Mouse (Mus musculus) left cerebral cortex, adult 11 months (tissue): ENCODE measurements at regions not wholly inside any gene's neighbourhood (a gene's known extent, or its start where the extent isn't known, plus 50 kb on each side); places are given as distances from the start of the nearest gene placed in this dataset.

Experiments
- DNase-seq: peaks from one replicate; pipeline ENCODE4 v3.0.0; 2022; ENCODE audit warnings: low spot score

- DNase-seq = no peak
These were observed 414.8 kb downstream of the Klf5 start for GRCm38 (mm10) chr14:99713069-99713830.

DNA sequence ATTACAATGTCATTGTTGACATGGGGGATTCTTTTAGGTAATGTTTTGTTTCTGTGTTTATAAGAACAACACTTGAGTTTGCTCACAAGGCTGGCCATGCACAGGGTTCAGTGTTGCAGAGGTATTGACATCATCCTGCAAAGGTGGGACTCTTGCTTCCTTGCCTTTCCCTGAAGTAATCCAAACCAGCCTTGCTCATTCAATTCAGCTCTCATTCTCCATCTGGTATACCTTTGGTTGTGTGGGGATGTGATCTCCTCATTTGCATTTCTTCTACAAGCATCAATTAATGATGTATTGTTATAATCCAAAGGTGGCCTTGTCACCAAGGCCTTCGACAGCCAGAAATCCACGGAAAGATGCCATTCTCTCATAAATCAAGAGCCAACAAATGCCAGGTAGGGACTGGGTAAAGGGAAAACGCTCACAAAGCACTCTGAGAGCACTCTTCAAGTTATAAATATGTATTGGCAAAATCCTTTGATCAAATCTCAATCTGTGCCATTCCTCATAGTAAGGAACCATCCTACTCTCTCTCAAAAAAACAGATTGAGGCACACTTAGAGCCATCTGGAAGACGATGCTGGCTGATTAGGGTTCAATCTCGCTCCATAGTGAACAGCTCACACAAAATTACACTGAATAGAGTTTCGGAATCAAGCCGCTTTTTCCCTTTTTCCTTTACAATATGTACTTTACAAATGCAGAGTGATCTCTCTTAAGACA lies 435.1 kb downstream of the Klf5 start:
- DNase-seq = no peak

DNA sequence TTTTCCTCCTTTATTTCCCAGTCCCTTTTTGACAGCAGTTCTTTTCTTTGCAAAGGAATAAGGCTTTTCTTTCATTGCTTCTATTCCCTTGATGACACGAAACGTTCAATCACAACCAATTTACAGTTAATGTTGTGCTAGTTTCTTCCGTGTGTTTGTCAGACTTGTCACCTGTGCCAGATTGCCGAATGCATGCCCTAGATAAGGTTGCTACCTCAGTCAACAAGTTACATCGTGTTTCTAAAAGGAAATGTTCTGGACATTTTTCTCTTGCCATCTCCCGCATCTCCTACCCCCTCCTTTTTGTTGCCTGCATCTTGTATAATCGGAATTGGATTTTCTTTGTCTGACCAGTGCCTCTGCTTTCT lies 435.7 kb downstream of the Klf5 start:
- DNase-seq = no peak

DNA sequence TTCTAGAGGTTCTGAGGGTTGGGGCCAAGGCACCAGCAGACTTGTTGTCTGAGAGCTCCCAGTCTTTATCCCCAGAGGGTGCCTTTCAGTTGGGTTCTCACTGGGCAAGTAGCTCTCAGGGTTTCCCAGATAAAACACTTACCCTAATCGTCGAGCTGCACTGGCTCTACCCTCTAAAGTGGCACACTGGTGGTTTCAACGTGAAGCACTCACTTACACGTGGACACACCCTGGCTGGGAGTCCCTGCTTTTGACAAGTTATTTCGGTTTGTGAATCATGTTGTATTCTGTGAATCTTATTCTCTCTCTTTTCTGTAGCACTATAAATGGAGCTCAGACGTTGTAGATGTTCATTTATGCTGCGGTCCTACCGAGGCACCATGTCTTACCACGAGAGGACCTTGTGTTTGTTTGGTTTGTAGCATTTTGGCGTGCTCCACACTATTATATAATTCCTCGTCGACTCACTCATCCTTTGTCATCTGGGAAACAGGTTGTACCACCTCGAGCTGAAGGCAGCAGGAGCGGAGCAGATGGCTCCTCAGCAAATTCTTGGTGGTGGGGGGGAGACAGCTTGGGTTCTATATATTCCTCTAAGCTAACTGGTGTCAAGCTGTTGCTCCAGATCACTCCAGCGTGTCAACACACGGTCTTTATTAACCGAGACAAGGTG lies 445.3 kb downstream of the Klf5 start:
- no peak for DNase-seq

DNA sequence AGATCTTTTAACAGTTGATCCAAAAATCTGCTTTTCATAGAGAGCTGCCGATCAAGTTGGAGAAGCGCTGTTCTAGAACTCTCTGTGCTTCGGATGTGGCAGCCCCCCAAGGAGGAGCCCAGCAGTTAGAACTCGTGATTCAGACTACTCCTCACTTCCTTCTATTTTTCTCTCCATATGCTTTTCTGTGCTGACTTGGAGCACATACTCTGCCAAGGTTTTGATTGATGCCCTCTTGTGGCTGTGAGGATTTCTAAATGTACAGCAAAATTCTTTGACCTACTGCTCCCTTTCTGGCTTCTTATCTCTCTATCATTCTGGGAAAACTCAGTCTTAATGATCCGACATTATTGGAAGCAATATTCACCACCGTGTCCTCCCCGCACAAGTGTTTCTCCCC lies 446.7 kb downstream of the Klf5 start:
- no peak for DNase-seq

- peak; percentile 31 for DNase-seq
These were observed 449.7 kb downstream of the Klf5 start for GRCm38 (mm10) chr14:99748166-99748565.

DNA sequence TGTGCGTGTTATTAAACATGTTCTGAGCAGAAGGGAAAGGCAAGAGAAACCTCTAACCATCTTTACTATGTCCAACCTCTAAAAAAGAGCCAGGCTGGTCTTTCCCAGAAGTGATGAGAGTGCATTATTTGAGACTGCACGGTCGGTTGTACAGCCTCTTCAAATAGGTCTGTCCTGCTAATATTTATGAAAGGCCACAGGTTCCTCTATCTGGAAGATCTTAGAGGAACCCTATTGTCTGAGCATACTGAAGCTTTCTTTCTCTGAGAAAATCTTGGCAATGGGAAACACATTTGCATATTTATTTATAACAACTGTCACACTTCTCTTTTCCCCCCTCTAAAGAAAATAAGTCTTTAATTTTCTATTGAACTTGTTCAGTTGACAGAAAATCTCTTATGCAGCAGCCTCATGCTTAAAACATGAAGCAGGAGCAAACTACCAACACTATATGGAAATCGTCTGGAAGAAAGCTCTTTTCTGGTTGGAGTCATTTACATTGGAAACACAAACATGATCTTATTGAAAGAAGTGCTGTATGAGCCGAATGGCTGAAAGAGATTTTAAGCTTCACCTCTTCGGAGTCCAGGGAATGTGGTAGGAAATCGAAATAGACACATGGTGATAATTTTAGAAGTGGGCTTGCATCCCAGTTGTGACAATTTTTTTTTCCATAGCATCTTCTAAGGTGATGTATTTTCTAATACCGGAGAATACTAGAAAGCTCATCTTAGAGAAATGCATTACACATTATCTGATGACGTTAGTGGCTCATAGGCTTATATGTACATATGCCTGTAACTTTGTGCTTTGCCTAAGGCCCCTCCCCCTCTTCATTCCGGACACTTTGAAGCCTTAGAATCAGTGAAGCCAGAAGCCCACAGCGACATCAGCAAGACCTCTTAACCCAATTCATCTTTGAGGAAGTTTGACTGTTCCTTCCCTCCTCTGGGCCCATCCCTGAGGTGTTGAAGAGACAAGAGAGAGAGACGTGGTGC lies 451.1 kb downstream of the Klf5 start:
- DNase-seq = no peak

DNA sequence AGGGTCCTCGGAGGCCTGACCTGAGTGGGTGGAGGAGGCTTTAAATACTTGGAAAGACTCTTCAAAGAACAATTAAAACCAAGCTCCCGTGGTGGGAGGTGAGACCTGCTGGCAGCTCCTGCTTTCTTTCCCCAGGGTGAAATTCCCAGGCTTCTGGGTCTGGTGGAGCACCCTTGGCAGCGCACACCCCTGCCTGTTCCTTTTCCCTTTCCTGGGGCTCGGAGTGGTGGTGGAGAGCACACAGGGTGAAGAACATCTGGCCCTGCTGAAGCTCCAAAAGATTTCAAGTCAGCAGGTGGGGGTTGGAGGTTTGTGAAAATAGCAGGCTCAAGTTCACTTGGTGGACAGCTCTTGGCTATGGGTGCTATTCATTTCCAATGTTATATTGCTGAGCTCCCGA lies 459.6 kb downstream of the Klf5 start:
- no peak for DNase-seq

DNA sequence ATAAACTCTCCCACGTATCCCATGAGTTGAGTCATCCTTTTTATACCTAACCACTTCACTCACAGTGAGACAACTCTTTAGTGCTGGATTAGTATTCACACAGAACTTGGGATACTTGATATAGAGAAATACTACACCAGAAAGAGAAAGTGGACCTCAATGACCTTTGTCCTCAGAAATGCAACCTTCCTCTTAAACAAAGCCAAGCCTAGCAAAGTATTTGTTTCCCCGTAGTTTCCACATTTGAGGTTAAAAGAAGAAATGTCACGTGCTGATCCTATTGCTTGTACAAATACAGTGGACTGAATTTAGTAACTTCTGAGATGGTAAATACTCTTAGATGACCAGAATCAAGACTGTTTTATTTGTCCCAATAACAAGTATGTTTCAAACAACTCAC lies 464.8 kb downstream of the Klf5 start:
- no peak for DNase-seq

DNA sequence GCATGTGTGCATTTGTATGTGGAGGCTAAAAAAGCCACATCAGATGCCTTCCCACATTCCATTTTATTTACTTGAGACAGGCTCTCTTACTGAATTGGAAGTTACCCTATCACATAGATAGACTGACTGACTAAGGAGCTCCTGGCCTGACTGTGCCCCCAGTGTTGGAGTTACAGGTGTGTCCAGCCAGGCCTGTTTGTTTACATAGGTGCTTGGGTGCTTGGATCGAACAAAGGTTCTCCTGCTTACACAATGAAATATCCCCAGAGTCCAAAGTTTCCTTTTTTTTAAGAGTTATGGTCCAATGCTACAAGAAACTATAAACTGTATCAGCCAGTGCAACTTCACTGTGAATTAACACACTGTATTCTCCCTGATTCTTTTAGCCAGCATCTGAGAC lies 472.5 kb downstream of the Klf5 start:
- no peak for DNase-seq

DNA sequence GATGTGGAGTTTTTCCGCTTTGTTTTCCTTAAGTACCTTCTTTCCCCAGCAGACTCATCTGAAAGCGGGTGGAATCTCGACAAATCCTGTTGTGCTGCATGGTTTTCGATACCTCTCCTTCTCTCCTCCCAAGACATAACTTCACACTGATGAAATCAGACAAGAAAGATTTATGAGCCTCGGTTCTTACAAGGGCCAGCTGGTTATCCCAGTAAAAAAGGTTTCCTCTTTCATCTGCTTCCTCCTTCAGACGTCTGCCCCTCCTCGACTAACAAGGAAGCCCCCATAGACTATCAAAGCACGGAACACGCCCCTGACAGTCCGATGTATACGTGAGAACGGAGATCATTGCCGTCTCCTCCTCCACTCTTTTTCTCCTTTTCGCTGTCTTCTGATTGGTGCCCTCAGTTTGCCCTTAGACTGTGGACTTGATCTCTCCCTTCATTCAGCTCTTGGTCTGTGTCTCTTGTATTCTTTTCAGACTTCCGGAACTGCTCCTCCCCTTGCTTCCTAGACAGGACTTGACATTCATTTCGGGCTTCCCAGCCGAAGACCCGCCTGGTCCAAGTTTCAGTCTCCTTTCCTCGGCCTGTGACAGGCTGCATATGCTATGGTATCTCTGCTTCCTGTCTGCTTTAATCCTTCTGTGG lies 474.4 kb downstream of the Klf5 start:
- no peak for DNase-seq

- no peak for DNase-seq
These were observed 480.0 kb downstream of the Klf5 start for GRCm38 (mm10) chr14:99778477-99778876.

DNA sequence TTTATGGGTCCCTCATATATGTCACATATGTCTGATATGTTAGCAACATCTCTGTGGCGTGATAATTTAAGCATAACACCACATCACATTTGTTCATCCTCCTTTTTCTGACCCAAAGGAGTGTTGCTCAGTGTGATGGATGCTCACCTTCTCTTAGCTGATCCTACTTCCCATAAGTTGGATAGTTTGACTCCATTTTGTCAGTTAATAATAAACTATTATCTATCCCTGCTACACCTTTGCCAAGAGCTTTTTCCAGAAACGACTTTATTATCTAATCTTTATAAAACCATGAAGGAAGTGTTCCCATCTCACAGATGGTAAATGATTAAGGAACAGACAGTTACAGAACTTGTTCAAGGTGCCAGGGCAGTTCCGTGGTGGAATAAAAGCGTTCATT lies 480.5 kb downstream of the Klf5 start:
- DNase-seq = no peak

- DNase-seq = no peak
These were observed 485.2 kb downstream of the Klf5 start for GRCm38 (mm10) chr14:99783646-99784045.

DNA sequence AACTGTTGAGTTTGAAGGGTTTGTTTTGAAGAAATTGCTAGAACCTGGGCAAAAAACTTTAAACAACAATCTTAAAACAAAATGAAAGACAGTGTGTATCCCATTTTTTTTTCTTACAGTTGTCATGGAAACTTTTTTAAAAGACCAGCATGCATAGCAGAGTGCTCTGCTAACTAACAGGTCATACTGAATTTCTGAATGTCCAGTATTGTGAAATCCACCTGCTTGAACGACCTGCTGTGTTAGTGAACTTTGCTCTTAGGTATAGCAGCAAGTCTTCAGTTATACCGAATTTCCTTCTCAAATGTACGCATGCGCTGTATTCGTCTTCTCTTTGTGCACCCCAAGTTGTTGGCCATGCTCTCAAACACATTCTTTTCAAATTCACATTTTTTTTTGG lies 486.6 kb downstream of the Klf5 start:
- DNase-seq = no peak

DNA sequence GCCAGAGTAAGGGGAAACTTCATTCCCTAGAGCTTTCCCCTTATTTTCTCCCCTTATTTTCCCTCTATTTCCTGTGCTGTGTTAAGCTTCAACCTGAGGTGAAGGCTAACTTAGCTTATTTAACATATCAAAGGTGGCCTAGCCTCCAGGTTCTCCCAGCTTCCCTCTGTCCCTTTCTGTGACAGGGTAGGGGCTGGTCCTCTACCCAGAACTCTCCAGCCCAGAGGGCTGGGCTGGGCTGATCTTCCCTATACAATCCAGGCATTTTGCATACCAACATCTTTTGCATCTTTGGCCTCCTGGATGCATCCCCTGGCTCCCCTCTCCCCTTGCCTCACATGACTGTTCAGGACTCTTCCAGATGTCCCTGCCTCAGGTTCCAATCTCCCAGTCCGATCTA lies 487.9 kb downstream of the Klf5 start:
- no peak for DNase-seq

DNA sequence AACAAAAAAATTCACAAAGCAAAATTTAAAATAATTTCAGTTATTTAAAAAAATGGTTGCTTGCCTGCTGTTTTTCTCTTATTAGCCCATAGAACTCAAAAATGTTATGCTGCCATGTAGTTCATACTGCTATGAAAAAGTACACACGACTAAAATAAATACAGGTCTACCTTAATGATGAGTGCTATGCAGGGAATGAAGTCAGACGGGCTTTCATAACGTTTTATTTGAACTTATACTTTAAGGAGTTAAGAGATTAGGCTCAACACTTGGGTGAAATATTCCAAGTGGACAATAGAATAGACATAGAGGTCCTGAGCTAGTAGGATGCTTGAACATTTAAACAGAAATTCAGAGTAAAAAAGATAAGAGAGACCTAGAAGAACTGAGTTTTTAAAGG lies 489.7 kb downstream of the Klf5 start:
- DNase-seq = no peak

DNA sequence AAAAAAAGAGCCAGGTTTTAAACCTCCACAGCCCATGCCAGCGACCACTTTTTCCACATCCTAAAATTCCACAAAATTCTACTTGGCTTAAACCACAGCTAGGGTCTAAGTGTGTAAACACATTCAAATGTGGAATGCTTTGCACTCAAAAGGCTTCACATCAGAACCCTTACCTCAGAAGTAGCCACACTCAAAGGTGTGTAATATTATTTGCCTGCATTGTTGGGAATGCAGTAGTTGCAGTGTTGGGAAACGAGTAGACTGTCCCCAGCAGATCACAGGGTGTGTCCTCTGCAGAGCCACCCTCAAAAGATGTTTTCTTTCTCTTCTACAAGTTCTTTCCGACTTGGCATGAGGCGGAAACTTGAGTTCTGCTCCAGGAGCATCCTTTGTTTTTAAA lies 488.2 kb downstream of the Klf12 start:
- no peak for DNase-seq

DNA sequence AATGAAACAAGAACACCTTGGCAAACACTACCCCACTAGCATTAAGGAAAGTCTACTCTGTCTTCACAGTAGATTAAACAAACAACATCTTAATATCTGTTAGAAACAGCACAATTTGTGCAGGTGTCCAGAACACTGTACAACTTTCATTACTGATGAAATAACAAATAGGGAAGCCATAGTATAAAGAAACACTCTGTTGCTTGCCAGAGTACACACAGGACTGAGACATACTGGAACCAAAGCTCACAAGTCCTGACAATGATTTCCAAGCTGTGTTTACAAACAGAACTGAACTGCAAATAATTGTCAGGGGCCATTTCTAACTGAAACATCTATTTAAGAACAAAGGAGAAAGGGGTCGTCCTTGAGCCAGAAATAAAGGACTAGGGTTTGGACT lies 478.4 kb downstream of the Klf12 start:
- DNase-seq = no peak

DNA sequence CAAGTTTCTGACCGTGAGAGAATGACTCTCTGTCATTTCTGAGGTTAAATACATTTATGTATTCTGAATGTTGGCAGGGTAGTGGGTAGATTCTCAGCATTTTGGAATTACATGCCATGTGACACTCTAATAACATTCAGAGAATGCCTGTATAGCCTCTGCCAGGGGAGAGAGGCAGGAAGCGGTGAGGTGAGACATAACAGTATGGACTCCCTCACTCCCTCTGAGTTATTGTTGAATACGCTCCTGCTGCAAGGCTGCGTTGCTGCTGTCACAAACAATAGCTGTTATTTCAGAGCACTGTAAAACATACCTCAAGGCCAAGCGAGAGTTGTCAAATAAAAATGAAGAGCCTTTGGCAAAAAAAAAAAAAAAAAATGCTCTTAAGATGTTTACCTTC lies 477.9 kb downstream of the Klf12 start:
- no peak for DNase-seq

GRCm38 (mm10) chr14:99812741-99813485 lies 471.6 kb downstream of the Klf12 start:
- DNase-seq = no peak
